ENCODE assay signal across 8 mouse cellular contexts in genomic region chr11:120120642-120121420, GRCm38 (mm10). TPM values are rescaled to one million over a fixed set of nuclear protein-coding genes. Genes with fewer than 3 reads are reported as not detected.
DNase-seq lines count a peak whose midpoint lies in the region; ATAC-seq and TF ChIP-seq lines count a peak whose summit lies in the region.

No protein-coding gene starts in this region.

- H3K36me3 ChIP-seq in heart, adult 2 months (ENCODE audit: control insufficient read depth, insufficient read depth, low read length): no peaks in the 10 kb centered on the region
- peaks cover 8% of the 10 kb centered on the region for H3K36me3 ChIP-seq in heart, embryonic 16.5 days (ENCODE audit: control insufficient read depth, insufficient read depth)
- peaks cover 56% of the 10 kb centered on the region for H3K36me3 ChIP-seq in small intestine, adult 2 months (ENCODE audit: control insufficient read depth, insufficient read depth, low read length)

- no peaks in the 10 kb centered on the region; the same call in 1 of the 2 replicates for H3K79me2 ChIP-seq in heart, adult 2 months (replicated peaks; ENCODE audit: control insufficient read depth, insufficient read depth, low read length)

- peak; percentile 53 for ATAC-seq in common myeloid progenitor, adult 5-6 weeks (replicated peaks; ENCODE audit: low read depth, poor library complexity, severe bottlenecking)
- ATAC-seq in heart, embryonic 16.5 days (replicated peaks; ENCODE audit: extremely low read depth, insufficient read depth, low FRiP score): no peak

- WGBS in heart, adult 2 months: 86% methylated on average over 17 of the region's 17 CpGs
- 85% methylated on average over 17 of the region's 17 CpGs for WGBS in heart, embryonic 16.5 days
- 84% methylated on average over 17 of the region's 17 CpGs for WGBS in small intestine, adult 2 months

- H3K27me3 ChIP-seq in heart, adult 2 months (ENCODE audit: control insufficient read depth, insufficient read depth, low read length): no peaks in the 10 kb centered on the region
- H3K27me3 ChIP-seq in heart, embryonic 16.5 days (ENCODE audit: control insufficient read depth, insufficient read depth, low read length): no peaks in the 10 kb centered on the region
- no peaks in the 10 kb centered on the region for H3K27me3 ChIP-seq in small intestine, adult 2 months (ENCODE audit: control insufficient read depth, insufficient read depth, low read length)

- no peak overlapping the region for H3K9ac ChIP-seq in heart, adult 2 months (ENCODE audit: low read depth, low read length)
- H3K9ac ChIP-seq in heart, embryonic 16.5 days (ENCODE audit: low read length): peak overlapping the region; percentile 9; the same call in 1 of the 2 replicates

- H3K4me1 ChIP-seq in heart, adult 2 months (ENCODE audit: control insufficient read depth, insufficient read depth, low read length): no peaks in the 10 kb centered on the region
- peaks cover 8% of the 10 kb centered on the region for H3K4me1 ChIP-seq in heart, embryonic 16.5 days (ENCODE audit: control insufficient read depth, insufficient read depth, low read length)
- H3K4me1 ChIP-seq in small intestine, adult 2 months (ENCODE audit: control insufficient read depth, insufficient read depth, insufficient read length, low read length): no peaks in the 10 kb centered on the region

- peak; percentile 92 for TF ChIP-seq CTCF in heart, adult 2 months (IDR thresholded peaks at IDR 0.05)
- TF ChIP-seq CTCF in small intestine, adult 2 months (IDR thresholded peaks at IDR 0.05; ENCODE audit: extremely low read depth, insufficient read length, insufficient replicate concordance, low read depth, low read length): peak; percentile 66; the same call in 1 of the 2 replicates

- no peak for TF ChIP-seq EP300 in heart, adult 2 months (IDR thresholded peaks at IDR 0.05; ENCODE audit: insufficient read depth, low read depth, low read length)

- H3K27ac ChIP-seq in heart, adult 2 months: no peak overlapping the region
- H3K27ac ChIP-seq in heart, embryonic 16.5 days (ENCODE audit: low read length): no peak overlapping the region
- no peak overlapping the region for H3K27ac ChIP-seq in small intestine, adult 2 months (ENCODE audit: insufficient read depth, low read depth, low read length)

- H3K4me3 ChIP-seq in heart, adult 2 months: no peak overlapping the region
- H3K4me3 ChIP-seq in heart, embryonic 16.5 days (ENCODE audit: low read length): no peak overlapping the region
- H3K4me3 ChIP-seq in small intestine, adult 2 months (ENCODE audit: low read depth, low read length): no peak overlapping the region

- no peaks in the 10 kb centered on the region for H3K9me3 ChIP-seq in heart, embryonic 16.5 days (replicated peaks; ENCODE audit: control insufficient read depth, low read length)

- intact Hi-C loops in heart, adult 2 months (cut with DNase I): no loop called here
- intact Hi-C loops in heart, postnatal 25 days (cut with DNase I): no loop called here

- peak; percentile 46 to 64 for DNase-seq in heart, adult 2 months
- DNase-seq in heart, postnatal 25 days (ENCODE audit: low spot score): no peak
- DNase-seq in ZHBTc4 (ENCODE audit: low read depth, low spot score): peak; percentile 81
- peak; percentile 63 for DNase-seq in layer of hippocampus, adult 9-10 months (ENCODE audit: low spot score)
- peak; percentile 87 for DNase-seq in lung, postnatal 36 days

- no peak for TF ChIP-seq POLR2A in heart, adult 2 months (IDR thresholded peaks at IDR 0.05; ENCODE audit: insufficient read depth, low read depth, low read length)
- TF ChIP-seq POLR2A in small intestine, adult 2 months (IDR thresholded peaks at IDR 0.05; ENCODE audit: low read depth, low read length): peak; percentile 12; the same call in 1 of the 2 replicates

- H3K4me2 ChIP-seq in heart, embryonic 16.5 days (ENCODE audit: low read depth, low read length): no peak overlapping the region

RNA-seq across cellular contexts. Expression of gene Ndufaf8, which starts 22.1 kb away (rescaled TPM):
- total RNA-seq in heart, adult 2 months (2021): 10 to 100 TPM; 82.7 to 93.9 TPM
- polyA plus RNA-seq in heart, adult 2 months (2012; rRNA removed): 35.5 and 51.0 TPM in 2 replicates
- total RNA-seq in heart, postnatal 25 days (2021): 10 to 100 TPM; 67.1 to 69.7 TPM
- total RNA-seq in common myeloid progenitor, adult 5-6 weeks (2017): 15.7 and 21.7 TPM in 2 replicates
- 92.6 and 101 TPM in 2 replicates for polyA plus RNA-seq in heart, embryonic 16.5 days (2015; fragmentation: Nextera tagmentation; extraction: Ambion mirVana)
- polyA plus RNA-seq in small intestine, adult 2 months (2012; rRNA removed): 47.0 and 74.1 TPM in 2 replicates

RNA-seq across cellular contexts. Expression of gene Tepsin, which starts 22.3 kb away (rescaled TPM):
- total RNA-seq in heart, adult 2 months (2021): 1 to 10 TPM; 6.1 to 6.3 TPM
- 19.1 and 22.8 TPM in 2 replicates for polyA plus RNA-seq in heart, adult 2 months (2012; rRNA removed)
- total RNA-seq in heart, postnatal 25 days (2021): 1 to 10 TPM; 7.4 to 8.2 TPM
- total RNA-seq in common myeloid progenitor, adult 5-6 weeks (2017): 5.3 and 7.9 TPM in 2 replicates
- 16.3 and 16.9 TPM in 2 replicates for polyA plus RNA-seq in heart, embryonic 16.5 days (2015; fragmentation: Nextera tagmentation; extraction: Ambion mirVana)
- 47.0 and 79.3 TPM in 2 replicates for polyA plus RNA-seq in small intestine, adult 2 months (2012; rRNA removed)

RNA-seq across cellular contexts. Expression of gene Slc38a10, which starts 30.3 kb away (rescaled TPM):
- 10 to 100 TPM; 83.1 to 89.6 TPM for total RNA-seq in heart, adult 2 months (2021)
- polyA plus RNA-seq in heart, adult 2 months (2012; rRNA removed): 84.5 and 128 TPM in 2 replicates
- total RNA-seq in heart, postnatal 25 days (2021): 10 to 100 TPM; 75.9 to 78.0 TPM
- 49.5 and 55.3 TPM in 2 replicates for total RNA-seq in common myeloid progenitor, adult 5-6 weeks (2017)
- 87.3 and 93.5 TPM in 2 replicates for polyA plus RNA-seq in heart, embryonic 16.5 days (2015; fragmentation: Nextera tagmentation; extraction: Ambion mirVana)
- polyA plus RNA-seq in small intestine, adult 2 months (2012; rRNA removed): 59.0 and 108 TPM in 2 replicates

RNA-seq across cellular contexts. Expression of gene Cep131, which starts 34.2 kb away (rescaled TPM):
- total RNA-seq in heart, adult 2 months (2021): 10 to 100 TPM in 1 of 2 experiments, 1 to 10 TPM in 1; 9.3 to 10.7 TPM
- 3.7 and 6.5 TPM in 2 replicates for polyA plus RNA-seq in heart, adult 2 months (2012; rRNA removed)
- 1 to 10 TPM; 9.3 to 9.7 TPM for total RNA-seq in heart, postnatal 25 days (2021)
- total RNA-seq in common myeloid progenitor, adult 5-6 weeks (2017): 31.4 and 34.0 TPM in 2 replicates
- 13.2 and 14.5 TPM in 2 replicates for polyA plus RNA-seq in heart, embryonic 16.5 days (2015; fragmentation: Nextera tagmentation; extraction: Ambion mirVana)
- 3.2 TPM in 2 replicates for polyA plus RNA-seq in small intestine, adult 2 months (2012; rRNA removed)
